Mouse (Mus musculus) liver, adult 10 weeks (tissue): ENCODE data around the gene Zfp263. TPM values are rescaled to one million over a fixed set of nuclear protein-coding genes. Genes with fewer than 3 reads are reported as not detected.

Source experiments
- polyA plus RNA-seq: library from polyadenylated mRNA; stranded (reverse); fragments of 350-450 nt; fragmentation: Illumina TruSeq; extraction: RNeasy Lipid Tissue Mini Kit (QIAGEN cat#74804); gene quantifications from one replicate; pipeline ENCODE4 v1.2.3, GENCODE M21; 2014; ENCODE audit warnings: low read depth, low replicate concordance

Gene Zfp263
- 14.5 TPM for polyA plus RNA-seq

GRCm38 (mm10) chr16:3743503-3744185 is at the start of gene Zfp263:
TSS of gene Zfp263 (plus strand) at chr16:3744093.

GRCm38 (mm10) chr16:3717980-3718379 is 25.9 kb upstream of the Zfp263 start, which contains the start of gene Mefv:
TSS of gene Mefv (minus strand) at chr16:3718097.

Other genes starting within 250 kb of the Zfp263 start
- gene Olfr161, start 153.1 kb upstream of the Zfp263 start, polyA plus RNA-seq, result not detected
- gene Mefv, start 26.0 kb upstream of the Zfp263 start, polyA plus RNA-seq, result 0.19 TPM
- gene Olfr15, start 86.8 kb downstream of the Zfp263 start, polyA plus RNA-seq, result not detected
- gene Zfp174, start 103.2 kb downstream of the Zfp263 start, polyA plus RNA-seq, result 1.5 TPM
- 130 TPM for gene Naa60, start 128.3 kb downstream of the Zfp263 start, polyA plus RNA-seq
- gene Zfp597, start 140.5 kb downstream of the Zfp263 start, polyA plus RNA-seq, result 7.1 TPM
- gene Gm20695, start 140.6 kb downstream of the Zfp263 start, polyA plus RNA-seq, result 2.5 TPM
- gene 1700037C18Rik, start 164.6 kb downstream of the Zfp263 start, polyA plus RNA-seq, result not detected
- 6.0 TPM for gene Cluap1, start 164.7 kb downstream of the Zfp263 start, polyA plus RNA-seq
- gene Nlrc3, start 232.5 kb downstream of the Zfp263 start, polyA plus RNA-seq, result 0.19 TPM